Mouse (Mus musculus) forebrain, postnatal 0 days (tissue): ENCODE measurements at regions not wholly inside any gene's neighbourhood (a gene's known extent, or its start where the extent isn't known, plus 50 kb on each side); places are given as distances from the start of the nearest gene placed in this dataset.

Experiments
- ATAC-seq: fragments of 200-750 bp; cut with Nextera tagmentation; 2 replicates; pipeline ENCODE4 v1.8.0; 2017; ENCODE audit warnings: mild to moderate bottlenecking, moderate library complexity
- DNase-seq: peaks from one replicate; pipeline ENCODE4 v3.0.0-alpha.2; 2015
- H3K27ac ChIP-seq: fragments of 300-500 bp; sonication (generic); 2 replicates; pipeline ENCODE4 v1.5.1; 2014; ENCODE audit warnings: low read depth, mild to moderate bottlenecking, antibody characterized with exemption, low read length, moderate library complexity, mixed read lengths
- H3K27me3 ChIP-seq: fragments of 300-500 bp; sonication (generic); 2 replicates; pipeline ENCODE4 v1.6.1; 2014; ENCODE audit warnings: mild to moderate bottlenecking, low read length, mixed read lengths; ENCODE audit not compliant: insufficient read depth
- H3K36me3 ChIP-seq: fragments of 300-500 bp; sonication (generic); 2 replicates; pipeline ENCODE4 v1.6.1; 2014; ENCODE audit warnings: mild to moderate bottlenecking, moderate library complexity; ENCODE audit not compliant: insufficient read depth
- H3K4me1 ChIP-seq: fragments of 300-500 bp; sonication (generic); 2 replicates; pipeline ENCODE4 v1.6.1; 2014; ENCODE audit warnings: antibody characterized with exemption; ENCODE audit not compliant: insufficient read depth
- H3K4me2 ChIP-seq: fragments of 300-500 bp; sonication (generic); 2 replicates; pipeline ENCODE4 v1.6.1; 2014; ENCODE audit warnings: low read depth, mild to moderate bottlenecking, moderate library complexity
- H3K4me3 ChIP-seq: fragments of 300-500 bp; sonication (generic); 2 replicates; pipeline ENCODE4 v1.5.1; 2014; ENCODE audit warnings: low read depth, low read length, mixed read lengths
- H3K9ac ChIP-seq: fragments of 300-500 bp; sonication (generic); 2 replicates; pipeline ENCODE4 v1.6.1; 2014; ENCODE audit warnings: mild to moderate bottlenecking
- H3K9me3 ChIP-seq: fragments of 300-500 bp; sonication (generic); 2 replicates; pipeline ENCODE4 v1.6.1; 2016; ENCODE audit warnings: low read length
- CTCF ChIP-seq: sonication (generic); IDR thresholded peaks from 2 replicates; pipeline ENCODE4 v1.5.1; 2016; ENCODE audit warnings: antibody characterized with exemption, control low read depth, low read depth
- WGBS: fragments of 180-500 bp; shearing (Covaris S2); extraction: QIAGEN DNeasy Blood & Tissue Kit; methylation state at CpG from one replicate; pipeline ENCODE4 v1.1.7; 2014; 5-methylcytosine and 5-hydroxymethylcytosine counted together

GRCm38 (mm10) chr16:93511988-93512387, 91.9 kb downstream of the Setd4 start:
- TF ChIP-seq CTCF, result no peak
- Histone ChIP-seq H3K4me2 (no peak overlapping the region), H3K27me3 (no peaks in the 10 kb centered on the region), H3K9ac (no peak overlapping the region), H3K4me1 (no peaks in the 10 kb centered on the region), H3K9me3 (peaks cover 8% of the 10 kb centered on the region; the same call in 1 of the 2 replicates), H3K36me3 (no peaks in the 10 kb centered on the region), H3K4me3 (no peak overlapping the region), H3K27ac (no peak overlapping the region)
- WGBS, result 83% methylated on average over 4 of the region's 4 CpGs
- no peak for DNase-seq
- ATAC-seq, result no peak

DNA sequence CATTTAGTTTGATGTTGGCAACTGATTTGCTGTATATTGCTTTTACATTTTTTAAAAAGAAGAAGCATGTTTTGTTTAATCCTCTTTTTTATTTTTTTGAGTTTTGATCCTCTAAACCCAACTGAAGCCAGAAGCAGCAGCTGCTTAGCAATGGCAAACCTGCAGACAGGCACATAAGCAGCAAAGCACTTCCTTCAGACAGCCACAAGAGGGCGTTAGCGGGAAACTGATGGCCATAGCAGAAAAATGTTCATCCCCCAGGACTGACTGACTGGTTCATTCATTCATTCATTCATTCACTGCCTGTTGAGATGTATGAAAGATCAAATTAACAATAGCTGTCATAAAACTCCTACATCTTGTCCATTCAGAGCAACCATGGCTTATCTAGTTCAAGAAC, 92.3 kb downstream of the Setd4 start:
- Histone ChIP-seq H3K27me3 (no peaks in the 10 kb centered on the region), H3K27ac (no peak overlapping the region), H3K9me3 (peaks cover 8% of the 10 kb centered on the region; the same call in 1 of the 2 replicates), H3K9ac (no peak overlapping the region), H3K4me1 (no peaks in the 10 kb centered on the region), H3K4me2 (no peak overlapping the region), H3K36me3 (no peaks in the 10 kb centered on the region), H3K4me3 (no peak overlapping the region)
- DNase-seq (no peak), ATAC-seq (no peak)
- TF ChIP-seq CTCF, result peak; percentile 28; the same call in 1 of the 2 replicates
- 3% methylated on average over 2 of the region's 2 CpGs for WGBS

- ATAC-seq (no peak), DNase-seq (no peak)
- Histone ChIP-seq H3K9ac (no peak overlapping the region), H3K27ac (no peak overlapping the region), H3K27me3 (no peaks in the 10 kb centered on the region), H3K4me1 (no peaks in the 10 kb centered on the region), H3K9me3 (0 out of 2 replicates have a peak, but pooled peaks cover 3% of the 10 kb centered on the region), H3K36me3 (no peaks in the 10 kb centered on the region), H3K4me3 (no peak overlapping the region), H3K4me2 (no peak overlapping the region)
- no peak for TF ChIP-seq CTCF
- 94% methylated on average over 2 of the region's 2 CpGs for WGBS
Observed at GRCm38 (mm10) chr16:93498800-93499199, 105.1 kb downstream of the Setd4 start.

DNA sequence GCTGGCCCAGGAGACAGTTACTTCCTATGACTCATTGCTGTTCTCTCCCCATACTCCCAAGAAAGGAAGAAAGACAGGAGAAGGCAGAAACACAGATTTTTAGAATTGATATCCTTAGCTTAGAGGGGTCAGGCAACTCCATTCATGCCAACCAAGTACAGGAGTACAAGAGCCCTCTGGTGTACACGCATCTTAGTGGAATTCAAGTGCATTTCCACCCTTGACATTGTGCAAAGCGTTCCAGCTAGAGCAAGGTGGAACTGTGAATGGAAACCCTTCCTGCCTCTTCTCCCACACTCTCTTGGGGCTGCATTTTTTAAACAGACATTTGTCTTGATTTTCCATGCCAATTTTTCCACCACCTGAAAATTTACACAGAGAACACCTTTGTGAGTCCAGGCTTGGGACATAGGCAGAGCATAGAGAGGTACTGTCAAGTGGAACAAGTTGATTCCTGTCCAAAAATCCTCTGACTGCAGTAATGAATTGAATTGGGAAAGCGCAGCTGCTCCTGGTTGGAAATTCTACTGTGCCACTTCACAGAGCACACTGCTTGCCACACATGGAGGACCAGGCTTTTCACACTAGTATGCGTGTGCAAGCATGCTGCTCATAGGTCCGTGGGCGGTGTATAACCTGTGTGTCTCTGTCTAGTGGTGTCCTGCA, 110.4 kb downstream of the Setd4 start:
- Histone ChIP-seq H3K9me3 (no peaks in the 10 kb centered on the region), H3K27ac (no peak overlapping the region)

DNA sequence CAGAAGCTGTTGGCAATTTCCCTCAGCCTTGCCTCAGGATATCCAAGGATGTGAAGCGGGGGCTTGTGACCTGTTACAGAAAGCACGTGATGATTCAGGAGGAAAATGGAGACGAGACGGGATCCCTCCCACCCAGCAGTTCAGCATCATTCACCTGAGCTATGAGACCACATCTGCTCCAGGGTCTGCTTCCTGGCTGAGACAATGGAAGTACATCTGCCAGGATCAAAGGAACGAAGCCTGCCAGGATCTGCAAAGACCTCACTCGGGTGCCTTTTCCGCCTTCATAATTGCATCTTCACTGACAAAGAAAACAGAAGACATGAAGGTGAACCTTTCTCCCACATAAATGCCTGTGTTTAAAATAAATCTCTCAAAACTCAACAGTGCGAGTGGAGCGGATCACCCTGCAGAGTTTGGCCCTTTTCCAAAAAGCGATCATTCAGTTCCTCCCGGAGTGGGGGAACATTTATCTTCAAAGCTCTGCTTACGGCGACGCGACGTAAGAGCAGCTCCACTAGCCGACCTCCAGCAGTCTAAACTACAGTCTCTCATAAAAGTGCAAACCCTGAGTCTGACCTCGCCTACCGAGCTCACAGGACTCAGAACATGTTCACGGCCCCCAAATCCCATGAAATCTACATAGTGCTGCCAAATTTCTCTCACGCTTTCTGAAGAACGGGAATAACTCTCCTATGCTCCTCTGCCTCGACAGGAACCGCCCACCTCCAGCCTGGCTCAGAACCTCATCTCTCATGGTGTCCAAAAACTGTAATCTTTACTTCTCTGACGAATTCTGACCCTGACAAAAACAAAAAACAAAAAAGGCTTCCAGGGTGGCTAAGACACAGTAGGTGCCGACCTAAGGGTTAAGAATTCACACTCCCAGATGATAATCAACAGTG, 117.0 kb downstream of the Setd4 start:
- peak; percentile 53; the same call in 1 of the 2 replicates for ATAC-seq
- Histone ChIP-seq H3K4me2 (peak overlapping the region; percentile 29), H3K27ac (no peak overlapping the region), H3K9me3 (no peaks in the 10 kb centered on the region), H3K9ac (peak overlapping the region; percentile 26), H3K36me3 (no peaks in the 10 kb centered on the region), H3K27me3 (no peaks in the 10 kb centered on the region), H3K4me3 (no peak overlapping the region), H3K4me1 (no peaks in the 10 kb centered on the region)
- no peak for TF ChIP-seq CTCF
- 50% methylated on average over 26 of the region's 26 CpGs for WGBS
- peak; percentile 27 for DNase-seq

More for the DNA sequence above, 110.4 kb downstream of the Setd4 start:
- ATAC-seq (no peak), DNase-seq (no peak)
- no peaks in the 10 kb centered on the region for H3K4me1 ChIP-seq
- 76% methylated on average over 6 of the region's 6 CpGs for WGBS
- no peak for TF ChIP-seq CTCF
- H3K4me3 ChIP-seq, result no peak overlapping the region
- no peak overlapping the region for H3K9ac ChIP-seq
- no peaks in the 10 kb centered on the region for H3K27me3 ChIP-seq
- no peak overlapping the region for H3K4me2 ChIP-seq
- no peaks in the 10 kb centered on the region for H3K36me3 ChIP-seq

GRCm38 (mm10) chr16:93469957-93470356, 133.9 kb downstream of the Setd4 start:
- ATAC-seq, result no peak
- TF ChIP-seq CTCF, result no peak
- Histone ChIP-seq H3K4me2 (no peak overlapping the region), H3K9ac (no peak overlapping the region), H3K9me3 (0 out of 2 replicates have a peak, but pooled peaks cover 3% of the 10 kb centered on the region), H3K4me3 (no peak overlapping the region), H3K27ac (no peak overlapping the region), H3K27me3 (no peaks in the 10 kb centered on the region), H3K36me3 (no peaks in the 10 kb centered on the region), H3K4me1 (no peaks in the 10 kb centered on the region)
- WGBS, result 84% methylated on average over 6 of the region's 6 CpGs
- DNase-seq, result no peak

DNA sequence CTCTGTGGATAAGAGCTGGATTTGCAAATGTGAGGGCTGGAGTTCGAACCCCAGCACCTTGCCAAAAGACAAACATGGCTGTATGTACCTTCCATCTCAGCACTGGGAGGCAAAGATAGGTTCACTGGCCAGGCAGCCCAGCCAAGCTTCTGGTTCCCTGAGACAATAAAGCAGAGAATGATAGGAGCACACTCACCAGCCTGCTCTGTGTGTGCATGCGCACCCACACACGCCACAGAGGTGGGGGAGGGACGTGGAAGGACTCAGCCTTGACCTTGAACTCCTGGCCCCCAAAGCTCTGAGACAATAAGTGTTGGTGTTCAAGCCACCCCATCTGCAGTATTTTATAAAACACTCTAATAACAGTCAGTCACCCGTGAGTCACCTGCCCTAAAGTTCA, 138.1 kb downstream of the Setd4 start:
- H3K9me3 ChIP-seq, result no peaks in the 10 kb centered on the region
- DNase-seq (no peak), ATAC-seq (no peak)
- H3K36me3 ChIP-seq, result no peaks in the 10 kb centered on the region
- H3K9ac ChIP-seq, result no peak overlapping the region
- no peak overlapping the region for H3K4me3 ChIP-seq
- no peaks in the 10 kb centered on the region for H3K27me3 ChIP-seq
- no peaks in the 10 kb centered on the region for H3K4me1 ChIP-seq
- TF ChIP-seq CTCF, result no peak
- no peak overlapping the region for H3K4me2 ChIP-seq
- H3K27ac ChIP-seq, result no peak overlapping the region
- WGBS, result 85% methylated on average over 5 of the region's 5 CpGs
